Mouse (Mus musculus): ENCODE data around the gene Gm20388.

GRCm38 (mm10) chr8:122284659-122285261 lies 2374.1 kb downstream of the Gm20388 start:
- TF ChIP-seq POLR2A (IDR thresholded peaks at IDR 0.05; ENCODE audit: borderline replicate concordance, insufficient read depth, low read length) (no peak), CTCF (IDR thresholded peaks at IDR 0.05; ENCODE audit: borderline replicate concordance, insufficient read depth, low read depth, low read length) (no peak)
